Mouse (Mus musculus): Measurements from ENCODE around the gene Fli1. TPM values are rescaled to one million over a fixed set of nuclear protein-coding genes. Genes with fewer than 3 reads are reported as not detected.

The Fli1 gene
- polyA plus RNA-seq, 2 experiments, result 2.5 to 6.9 TPM

GRCm38 (mm10) chr9:32544731-32545661 is 2.3 kb upstream of the Fli1 start:
- Histone ChIP-seq H3K36me3 (replicated peaks; ENCODE audit: control insufficient read depth, insufficient read depth, low read depth) (no peaks in the 10 kb centered on the region), H3K27ac (no peak overlapping the region), H3K4me2 (ENCODE audit: low read depth) (no peak overlapping the region), H3K4me1 (replicated peaks; ENCODE audit: control insufficient read depth in 2 of 2, insufficient read depth in 2 of 2, low read length in 1 of 2) (peaks cover 2 to 4% of the 10 kb centered on the region in 2 experiments; a peak in 1 of 4 replicates), H3K4me3 (ENCODE audit: insufficient read depth in 1 of 2, low read depth in 2 of 2, low read length in 2 of 2) (no peak overlapping the region), H3K27me3 (ENCODE audit: control insufficient read depth, insufficient read depth, low read length) (peaks cover 71% of the 10 kb centered on the region), H3K9me3 (ENCODE audit: control insufficient read depth, low read length) (no peaks in the 10 kb centered on the region), H3K9ac (replicated peaks) (no peak overlapping the region)
- WGBS (ENCODE audit: insufficient replicate concordance), result 16% methylated on average over 40 of the region's 40 CpGs
- TF ChIP-seq CTCF (IDR thresholded peaks at IDR 0.05; ENCODE audit: low read depth) (no peak), EP300 (IDR thresholded peaks at IDR 0.05; ENCODE audit: low read depth) (no peak)
- ATAC-seq (ENCODE audit: insufficient read depth) (no peak), DNase-seq (ENCODE audit: low read depth in 3 of 3, low spot score in 3 of 3) (no peak)

- no peak overlapping the region for H3K4me3 ChIP-seq (ENCODE audit: insufficient read depth in 1 of 2, low read depth in 2 of 2, low read length in 2 of 2)
- no peaks in the 10 kb centered on the region for H3K9me3 ChIP-seq (ENCODE audit: control insufficient read depth, low read length)
- DNase-seq (ENCODE audit: low read depth in 3 of 3, low spot score in 3 of 3) (no peak), ATAC-seq (ENCODE audit: insufficient read depth) (no peak)
- H3K4me1 ChIP-seq (replicated peaks; ENCODE audit: control insufficient read depth in 2 of 2, insufficient read depth in 2 of 2, low read length in 1 of 2), result peaks cover 2 to 4% of the 10 kb centered on the region in 2 experiments; a peak in 1 of 4 replicates
- H3K27ac ChIP-seq, result no peak overlapping the region
- TF ChIP-seq CTCF (IDR thresholded peaks at IDR 0.05; ENCODE audit: low read depth) (no peak), EP300 (IDR thresholded peaks at IDR 0.05; ENCODE audit: low read depth) (no peak)
- WGBS (ENCODE audit: insufficient replicate concordance), result 15% methylated on average over 8 of the region's 8 CpGs
- H3K9ac ChIP-seq (replicated peaks), result no peak overlapping the region
- no peak overlapping the region; the same call in 1 of the 2 replicates for H3K4me2 ChIP-seq (ENCODE audit: low read depth)
- H3K36me3 ChIP-seq (replicated peaks; ENCODE audit: control insufficient read depth, insufficient read depth, low read depth), result no peaks in the 10 kb centered on the region
- H3K27me3 ChIP-seq (ENCODE audit: control insufficient read depth, insufficient read depth, low read length), result peaks cover 77% of the 10 kb centered on the region
These were observed 1.4 kb upstream of the Fli1 start for GRCm38 (mm10) chr9:32543923-32544575.

GRCm38 (mm10) chr9:32543040-32543581 is 450 bp upstream of the Fli1 start:
- Histone ChIP-seq H3K4me2 (ENCODE audit: low read depth) (peak overlapping the region; percentile 53), H3K9me3 (ENCODE audit: control insufficient read depth, low read length) (no peaks in the 10 kb centered on the region), H3K36me3 (replicated peaks; ENCODE audit: control insufficient read depth, insufficient read depth, low read depth) (no peaks in the 10 kb centered on the region), H3K27ac (no peak overlapping the region), H3K9ac (replicated peaks) (no peak overlapping the region), H3K4me1 (replicated peaks; ENCODE audit: control insufficient read depth in 2 of 2, insufficient read depth in 2 of 2, low read length in 1 of 2) (peaks cover 2 to 4% of the 10 kb centered on the region in 2 experiments; a peak in 1 of 4 replicates), H3K4me3 (ENCODE audit: insufficient read depth in 1 of 2, low read depth in 2 of 2, low read length in 2 of 2) (peak overlapping the region; percentile 28 to 43; a peak in 3 of 4 replicates), H3K27me3 (ENCODE audit: control insufficient read depth, insufficient read depth, low read length) (peaks cover 80% of the 10 kb centered on the region)
- TF ChIP-seq EP300 (IDR thresholded peaks at IDR 0.05; ENCODE audit: low read depth) (no peak), CTCF (IDR thresholded peaks at IDR 0.05; ENCODE audit: low read depth) (no peak)
- ATAC-seq (ENCODE audit: insufficient read depth), result no peak
- no peak for DNase-seq (ENCODE audit: low read depth in 3 of 3, low spot score in 3 of 3)
- WGBS (ENCODE audit: insufficient replicate concordance), result under 1% methylated on average over 18 of the region's 18 CpGs

- DNase-seq (ENCODE audit: low read depth in 3 of 3, low spot score in 3 of 3) (no peak), ATAC-seq (ENCODE audit: insufficient read depth) (peak; percentile 34; the same call in 1 of the 2 replicates)
- no peaks in the 10 kb centered on the region for H3K36me3 ChIP-seq (replicated peaks; ENCODE audit: control insufficient read depth, insufficient read depth, low read depth)
- H3K4me1 ChIP-seq (replicated peaks; ENCODE audit: control insufficient read depth in 2 of 2, insufficient read depth in 2 of 2, low read length in 1 of 2), result peaks cover 2 to 4% of the 10 kb centered on the region in 2 experiments; a peak in 1 of 4 replicates
- peak overlapping the region; percentile 53 for H3K4me2 ChIP-seq (ENCODE audit: low read depth)
- peak overlapping the region; percentile 45 to 64 for H3K4me3 ChIP-seq (ENCODE audit: insufficient read depth in 1 of 2, low read depth in 2 of 2, low read length in 2 of 2)
- no peak overlapping the region; the same call in 1 of the 2 replicates for H3K27ac ChIP-seq
- TF ChIP-seq CTCF (IDR thresholded peaks at IDR 0.05; ENCODE audit: low read depth), result no peak
- TF ChIP-seq EP300 (IDR thresholded peaks at IDR 0.05; ENCODE audit: low read depth), result no peak
- peak overlapping the region; percentile 39 for H3K9ac ChIP-seq (replicated peaks)
- H3K9me3 ChIP-seq (ENCODE audit: control insufficient read depth, low read length), result no peaks in the 10 kb centered on the region
- WGBS (ENCODE audit: insufficient replicate concordance), result under 1% methylated on average over 30 of the region's 30 CpGs
- peaks cover 72% of the 10 kb centered on the region for H3K27me3 ChIP-seq (ENCODE audit: control insufficient read depth, insufficient read depth, low read length)
These were observed 1.3 kb downstream of the Fli1 start for GRCm38 (mm10) chr9:32541223-32541901.

Data from liver, embryonic 14.5 days (tissue).